Mouse (Mus musculus) gastrocnemius, adult 18-20 months (tissue): Measurements from ENCODE around the gene Ube2z. TPM values are rescaled to one million over a fixed set of nuclear protein-coding genes. Genes with fewer than 3 reads are reported as not detected.
"Not testable (repeated sequence)": the region's sequence is repeated elsewhere in the genome, so short reads cannot be mapped to it uniquely, and the experiment has no call there.

Experiments
- DNase-seq: peaks from one replicate; pipeline ENCODE4 v3.0.0; 2021; ENCODE audit warnings: low spot score
- long read RNA-seq, 2 experiments: library from polyadenylated mRNA; stranded (forward); transcript quantifications; one replicate each; pipeline ENCODE4 v2.0.0; 2021
- total RNA-seq, 2 experiments: library from RNA; stranded (reverse); gene quantifications; 2 replicates each; pipeline ENCODE4 v1.2.3; 2021

Ube2z gene
- total RNA-seq: 10 to 100 TPM; 14.5 to 17.3 TPM
- long read RNA-seq, experiment 1, transcript Ube2z-201 (7 exons, 3,997 nt): major isoform, 56 of 64 reads
- long read RNA-seq, experiment 1, partial matches to known transcripts: 0 of 64 reads
- long read RNA-seq, experiment 1, other reads (novel, unspliced or antisense): 8 of 64 reads
- long read RNA-seq, experiment 2, transcript Ube2z-201 (7 exons, 3,997 nt): major isoform, 27 of 32 reads
- long read RNA-seq, experiment 2, partial matches to known transcripts: 1 of 32 reads
- long read RNA-seq, experiment 2, other reads (novel, unspliced or antisense): 4 of 32 reads

- peak; percentile 97 for DNase-seq
Measured at GRCm38 (mm10) chr11:96065215-96065911, at the start of gene Ube2z. Ube2z (minus strand) TSS chr11:96065388.

- DNase-seq: no peak
Measured at GRCm38 (mm10) chr11:96114077-96114476, 48.9 kb upstream of the Ube2z start.

GRCm38 (mm10) chr11:96111751-96112150 is 46.6 kb upstream of the Ube2z start, which contains the start of gene Calcoco2:
Calcoco2 (minus strand) TSS chr11:96111964.
- DNase-seq: no peak

GRCm38 (mm10) chr11:96110950-96111349 is 45.8 kb upstream of the Ube2z start:
- not testable (repeated sequence) for DNase-seq

GRCm38 (mm10) chr11:96108376-96108775 is 43.2 kb upstream of the Ube2z start:
- DNase-seq: no peak

- DNase-seq: peak; percentile 42
Measured at GRCm38 (mm10) chr11:96093361-96093760, 28.2 kb upstream of the Ube2z start.

- DNase-seq: no peak
Measured at GRCm38 (mm10) chr11:96092674-96093291, 27.6 kb upstream of the Ube2z start.

GRCm38 (mm10) chr11:96091073-96091472 is 25.9 kb upstream of the Ube2z start:
- DNase-seq: no peak

GRCm38 (mm10) chr11:96087981-96088380 is 22.8 kb upstream of the Ube2z start:
- no peak for DNase-seq

GRCm38 (mm10) chr11:96082682-96083081 is 17.5 kb upstream of the Ube2z start:
- no peak for DNase-seq

- no peak for DNase-seq
Measured at GRCm38 (mm10) chr11:96080736-96081135, 15.5 kb upstream of the Ube2z start.

GRCm38 (mm10) chr11:96076221-96077105 is 11.3 kb upstream of the Ube2z start:
- DNase-seq: no peak

- peak; percentile 100 for DNase-seq
Measured at GRCm38 (mm10) chr11:96075509-96076220, 10.5 kb upstream of the Ube2z start, which contains the start of gene Atp5g1. Atp5g1 (minus strand) TSS chr11:96075670.

GRCm38 (mm10) chr11:96075177-96075508 is 10.0 kb upstream of the Ube2z start:
- no peak for DNase-seq

- DNase-seq: no peak
Measured at GRCm38 (mm10) chr11:96074351-96075176, 9.4 kb upstream of the Ube2z start.

GRCm38 (mm10) chr11:96073295-96073993 is 8.3 kb upstream of the Ube2z start:
- DNase-seq: no peak

GRCm38 (mm10) chr11:96071013-96071412 is 5.8 kb upstream of the Ube2z start:
- DNase-seq: no peak

- DNase-seq: no peak
Measured at GRCm38 (mm10) chr11:96070353-96070752, 5.2 kb upstream of the Ube2z start.

- DNase-seq: no peak
Measured at GRCm38 (mm10) chr11:96068231-96068630, 3.0 kb upstream of the Ube2z start.
